Mouse (Mus musculus): ENCODE measurements around the gene Gm5148. TPM values are rescaled to one million over a fixed set of nuclear protein-coding genes. Genes with fewer than 3 reads are reported as not detected.
A peak's percentile ranks its signal among the peaks of the same experiment; 100 is the strongest.

Gm5148 gene
- total and polyA plus RNA-seq, 3 experiments = 1.0 to 147 TPM; not detected in 1

DNA sequence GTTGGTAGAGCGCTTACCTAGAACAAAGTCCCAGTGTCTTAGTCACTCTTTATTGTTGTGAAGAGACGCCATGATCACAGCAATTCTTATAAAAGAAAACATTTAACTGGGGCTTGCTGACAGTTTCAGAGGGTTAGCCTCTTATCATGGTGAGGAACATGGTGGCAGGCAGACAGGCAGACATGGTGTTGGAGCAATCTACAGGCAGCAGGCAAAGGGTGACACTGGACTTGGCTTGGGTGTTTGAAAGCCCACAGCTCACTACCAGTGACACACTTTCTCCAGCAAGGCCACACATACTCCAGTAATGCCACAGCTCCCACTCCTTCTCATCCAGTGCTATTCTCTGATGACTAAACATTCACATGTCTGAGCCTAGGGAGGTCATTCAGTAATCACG lies 30.3 kb upstream of the Gm5148 start:
- Histone ChIP-seq H3K27me3 (ENCODE audit: control insufficient read depth in 1 of 2, insufficient read depth in 2 of 2, low read length in 2 of 2) (no peaks in the 10 kb centered on the region), H3K9me3 (replicated peaks; ENCODE audit: insufficient read depth, low read length) (no peaks in the 10 kb centered on the region), H3K4me3 (ENCODE audit: control insufficient read depth in 1 of 2, insufficient read depth in 1 of 2, low read depth in 2 of 2, low read length in 2 of 2) (no peak overlapping the region), H3K79me2 (ENCODE audit: control insufficient read depth, insufficient read depth, low read length, poor library complexity) (no peaks in the 10 kb centered on the region), H3K4me1 (ENCODE audit: control insufficient read depth in 1 of 2, insufficient read depth in 2 of 2, low read length in 2 of 2) (peaks cover 17 to 39% of the 10 kb centered on the region in 2 experiments), H3K9ac (ENCODE audit: control insufficient read depth, low read depth, low read length, poor library complexity, severe bottlenecking) (no peak overlapping the region), H3K36me3 (ENCODE audit: control insufficient read depth in 1 of 2, insufficient read depth in 2 of 2, low read length in 2 of 2) (peaks cover 0 to 28% of the 10 kb centered on the region in 2 experiments; a peak in 2 of 4 replicates), H3K27ac (ENCODE audit: control insufficient read depth, low read depth, low read length) (no peak overlapping the region)
- peak; percentile 72 for TF ChIP-seq TAL1 (IDR thresholded peaks at IDR 0.05; ENCODE audit: low read length)
- no peak for TF ChIP-seq USF2 (IDR thresholded peaks at IDR 0.05; ENCODE audit: borderline replicate concordance in 1 of 2, insufficient read depth in 1 of 2, low read depth in 1 of 2, low read length in 2 of 2)
- DNase-seq (ENCODE audit: low read depth, low spot score) = no peak

DNA sequence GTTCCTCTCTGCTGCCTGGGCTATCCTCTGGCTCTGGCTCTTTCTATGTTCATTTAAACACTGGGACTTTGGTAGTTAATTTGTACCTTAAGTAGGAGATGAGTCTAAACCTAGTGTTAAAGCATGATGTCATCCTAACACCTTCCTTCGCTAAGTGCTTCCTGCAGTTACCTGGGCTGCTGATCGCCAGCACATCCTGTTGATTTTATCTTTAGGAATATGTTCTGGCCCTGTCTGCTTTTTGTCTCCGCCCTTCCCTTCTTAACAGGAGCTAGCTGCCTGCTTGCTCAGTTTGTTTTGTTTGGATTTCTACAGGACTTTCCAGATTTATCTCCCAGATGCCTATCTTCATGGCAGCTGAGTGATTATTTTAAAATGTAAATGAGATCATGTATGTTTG lies 28.9 kb upstream of the Gm5148 start:
- Histone ChIP-seq H3K27me3 (ENCODE audit: control insufficient read depth in 1 of 2, insufficient read depth in 2 of 2, low read length in 2 of 2) (no peaks in the 10 kb centered on the region), H3K4me3 (ENCODE audit: control insufficient read depth in 1 of 2, insufficient read depth in 1 of 2, low read depth in 2 of 2, low read length in 2 of 2) (no peak overlapping the region), H3K9ac (ENCODE audit: control insufficient read depth, low read depth, low read length, poor library complexity, severe bottlenecking) (no peak overlapping the region), H3K9me3 (replicated peaks; ENCODE audit: insufficient read depth, low read length) (no peaks in the 10 kb centered on the region), H3K4me1 (ENCODE audit: control insufficient read depth in 1 of 2, insufficient read depth in 2 of 2, low read length in 2 of 2) (peaks cover 22 to 42% of the 10 kb centered on the region in 2 experiments), H3K27ac (ENCODE audit: control insufficient read depth, low read depth, low read length) (no peak overlapping the region), H3K79me2 (ENCODE audit: control insufficient read depth, insufficient read depth, low read length, poor library complexity) (no peaks in the 10 kb centered on the region), H3K36me3 (ENCODE audit: control insufficient read depth in 1 of 2, insufficient read depth in 2 of 2, low read length in 2 of 2) (peaks cover 0 to 31% of the 10 kb centered on the region in 2 experiments; a peak in 2 of 4 replicates)
- no peak for DNase-seq (ENCODE audit: low read depth, low spot score)
- TF ChIP-seq HCFC1 (IDR thresholded peaks at IDR 0.05; ENCODE audit: low read depth, low read length) (no peak), POLR2A (IDR thresholded peaks at IDR 0.05; ENCODE audit: control insufficient read depth in 1 of 2, insufficient read depth in 1 of 2, low read depth in 1 of 2, low read length in 2 of 2, poor library complexity in 1 of 2) (no peak), TCF12 (IDR thresholded peaks at IDR 0.05; ENCODE audit: low read depth, low read length) (no peak), CTCF (IDR thresholded peaks at IDR 0.05 in 2 of 3, conservative IDR thresholded peaks at IDR 0.05 in 1 of 3; ENCODE audit: control insufficient read depth in 1 of 3, insufficient read depth in 1 of 3, low read depth in 2 of 3, low read length in 3 of 3, poor library complexity in 1 of 3, severe bottlenecking in 1 of 3) (no peak), BHLHE40 (IDR thresholded peaks at IDR 0.05; ENCODE audit: borderline replicate concordance, low read depth, low read length) (no peak), TAL1 (IDR thresholded peaks at IDR 0.05; ENCODE audit: low read length) (no peak), ZMIZ1 (IDR thresholded peaks at IDR 0.05; ENCODE audit: low read depth, low read length) (no peak), MYB (IDR thresholded peaks at IDR 0.05; ENCODE audit: low read depth, low read length) (no peak), USF1 (IDR thresholded peaks at IDR 0.05; ENCODE audit: low read depth, low read length) (no peak), TBP (IDR thresholded peaks at IDR 0.05; ENCODE audit: low read depth, low read length) (no peak), POLR2AphosphoS5 (IDR thresholded peaks at IDR 0.05; ENCODE audit: borderline replicate concordance, low read depth, low read length) (no peak), JUND (IDR thresholded peaks at IDR 0.05; ENCODE audit: low read depth, low read length) (no peak), MYC (IDR thresholded peaks at IDR 0.05; ENCODE audit: low read depth, low read length) (no peak)

Measured in MEL (cell line).